Mouse (Mus musculus) cerebral cortex, adult 2 months (tissue): ENCODE data around the gene Dnajc30.

ENCODE experiments used
- WGBS: fragments of 180-500 bp; shearing (Covaris S2); methylation state at CpG from one replicate; pipeline ENCODE4 v1.1.7; 2018; 5-methylcytosine and 5-hydroxymethylcytosine counted together

Dnajc30 gene

GRCm38 (mm10) chr5:135063629-135064381 lies at the start of gene Dnajc30:
Gene Dnajc30 (plus strand): TSS chr5:135064202.
- WGBS, result under 1% methylated on average over 52 of the region's 52 CpGs

- 12% methylated on average over 7 of the region's 7 CpGs for WGBS
Measured at GRCm38 (mm10) chr5:135015497-135015896, 48.5 kb upstream of the Dnajc30 start.

- WGBS, result 58% methylated on average over 4 of the region's 4 CpGs
Measured at GRCm38 (mm10) chr5:135016224-135016759, 47.7 kb upstream of the Dnajc30 start.

GRCm38 (mm10) chr5:135021814-135022213 lies 42.2 kb upstream of the Dnajc30 start:
- 31% methylated on average over 6 of the region's 6 CpGs for WGBS

- WGBS, result 1% methylated on average over 61 of the region's 61 CpGs
Measured at GRCm38 (mm10) chr5:135023344-135024173, 40.4 kb upstream of the Dnajc30 start, which contains the start of gene Stx1a. Gene Stx1a (plus strand): TSS chr5:135023482.

GRCm38 (mm10) chr5:135024665-135025224 lies 39.3 kb upstream of the Dnajc30 start:
- WGBS, result 45% methylated on average over 11 of the region's 11 CpGs

- WGBS, result 9% methylated on average over 7 of the region's 7 CpGs
Measured at GRCm38 (mm10) chr5:135025899-135026298, 38.1 kb upstream of the Dnajc30 start.

GRCm38 (mm10) chr5:135029007-135029854 lies 34.8 kb upstream of the Dnajc30 start:
- WGBS, result 29% methylated on average over 18 of the region's 18 CpGs

GRCm38 (mm10) chr5:135032581-135032980 lies 31.4 kb upstream of the Dnajc30 start:
- WGBS, result 77% methylated on average over 5 of the region's 5 CpGs

- 93% methylated on average over 2 of the region's 2 CpGs for WGBS
Measured at GRCm38 (mm10) chr5:135034593-135034992, 29.4 kb upstream of the Dnajc30 start.

- 36% methylated on average over 18 of the region's 18 CpGs for WGBS
Measured at GRCm38 (mm10) chr5:135035608-135036359, 28.2 kb upstream of the Dnajc30 start.

- 36% methylated on average over 3 of the region's 3 CpGs for WGBS
Measured at GRCm38 (mm10) chr5:135037946-135038345, 26.1 kb upstream of the Dnajc30 start.

- WGBS, result 49% methylated on average over 9 of the region's 9 CpGs
Measured at GRCm38 (mm10) chr5:135039541-135039940, 24.5 kb upstream of the Dnajc30 start.

GRCm38 (mm10) chr5:135040059-135040458 lies 23.9 kb upstream of the Dnajc30 start:
- WGBS, result 21% methylated on average over 6 of the region's 6 CpGs

- WGBS, result 50% methylated on average over 11 of the region's 11 CpGs
Measured at GRCm38 (mm10) chr5:135040777-135041176, 23.2 kb upstream of the Dnajc30 start.

- 50% methylated on average over 21 of the region's 21 CpGs for WGBS
Measured at GRCm38 (mm10) chr5:135042105-135042788, 21.8 kb upstream of the Dnajc30 start.

- WGBS, result 55% methylated on average over 3 of the region's 3 CpGs
Measured at GRCm38 (mm10) chr5:135044575-135044974, 19.4 kb upstream of the Dnajc30 start.

- WGBS, result 81% methylated on average over 5 of the region's 5 CpGs
Measured at GRCm38 (mm10) chr5:135048539-135048938, 15.5 kb upstream of the Dnajc30 start.

- WGBS, result 86% methylated on average over 6 of the region's 6 CpGs
Measured at GRCm38 (mm10) chr5:135049268-135049667, 14.7 kb upstream of the Dnajc30 start.

GRCm38 (mm10) chr5:135053356-135053755 lies 10.6 kb upstream of the Dnajc30 start:
- 84% methylated on average over 12 of the region's 12 CpGs for WGBS
